Comparison of ENCODE assay signal across 12 mouse cellular contexts in genomic region chr7:80499190-80499962, GRCm38 (mm10). TPM values are rescaled to one million over a fixed set of nuclear protein-coding genes. Genes with fewer than 3 reads are reported as not detected.
DNase-seq lines count a peak whose midpoint lies in the region; ATAC-seq and TF ChIP-seq lines count a peak whose summit lies in the region.
"Had no signal": no experiment of that assay in that cellular context is flagged by ENCODE, and none has a peak within 500 bp of the region (broad histone marks: within the 10 kb centered on the region; RNA-seq: fewer than 3 reads in every experiment).

No protein-coding gene starts in this region.

- peaks cover 27% of the 10 kb centered on the region for H3K4me1 ChIP-seq in heart, embryonic 15.5 days (replicated peaks)
- no peaks in the 10 kb centered on the region for H3K4me1 ChIP-seq in ES-E14 (ENCODE audit: control insufficient read depth in 2 of 2, insufficient read depth in 2 of 2, low read length in 2 of 2, poor library complexity in 1 of 2)
- no peaks in the 10 kb centered on the region for H3K4me1 ChIP-seq in kidney, embryonic 14.5 days (ENCODE audit: control insufficient read depth, insufficient read depth, low read length)
- no peaks in the 10 kb centered on the region for H3K4me1 ChIP-seq in intestine, embryonic 15.5 days (replicated peaks)
- H3K4me1 ChIP-seq: embryonic facial prominence, embryonic 13.5 days had no signal

- H3K27me3 ChIP-seq in heart, embryonic 15.5 days, result no peaks in the 10 kb centered on the region
- H3K27me3 ChIP-seq in kidney, embryonic 14.5 days (ENCODE audit: control insufficient read depth, insufficient read depth, low read length), result no peaks in the 10 kb centered on the region
- no peaks in the 10 kb centered on the region for H3K27me3 ChIP-seq in intestine, embryonic 15.5 days (replicated peaks)
- H3K27me3 ChIP-seq: embryonic facial prominence, embryonic 13.5 days had no signal

- no peaks in the 10 kb centered on the region for H3K9me3 ChIP-seq in heart, embryonic 15.5 days (replicated peaks)
- H3K9me3 ChIP-seq in ES-E14 (ENCODE audit: control insufficient read depth, insufficient read depth, low read depth, low read length), result no peaks in the 10 kb centered on the region
- no peaks in the 10 kb centered on the region for H3K9me3 ChIP-seq in kidney, embryonic 14.5 days (ENCODE audit: control insufficient read depth, low read length)
- H3K9me3 ChIP-seq in intestine, embryonic 15.5 days, result no peaks in the 10 kb centered on the region
- H3K9me3 ChIP-seq: embryonic facial prominence, embryonic 13.5 days had no signal

- peak overlapping the region; percentile 12; the same call in 1 of the 2 replicates for H3K27ac ChIP-seq in heart, embryonic 15.5 days
- no peak overlapping the region for H3K27ac ChIP-seq in ES-E14 (ENCODE audit: insufficient read depth, low read depth, low read length, poor library complexity, severe bottlenecking)
- no peak overlapping the region for H3K27ac ChIP-seq in kidney, embryonic 14.5 days (ENCODE audit: low read depth, low read length)
- H3K27ac ChIP-seq in intestine, embryonic 15.5 days, result no peak overlapping the region
- H3K27ac ChIP-seq: embryonic facial prominence, embryonic 13.5 days had no signal

- H3K4me2 ChIP-seq in heart, embryonic 15.5 days, result no peak overlapping the region
- no peak overlapping the region for H3K4me2 ChIP-seq in kidney, embryonic 14.5 days (replicated peaks; ENCODE audit: low read depth, low read length)
- H3K4me2 ChIP-seq in intestine, embryonic 15.5 days (replicated peaks), result no peak overlapping the region
- H3K4me2 ChIP-seq: embryonic facial prominence, embryonic 13.5 days; heart, embryonic 11.5 days had no signal

- in situ Hi-C loops in ES-E14 (cut with MboI; ENCODE audit: low sequenced_read_pairs in 2 of 2, unreplicated experiment in 2 of 2), result no loop called here

- DNase-seq in heart, adult 18-20 months, result no peak
- DNase-seq in ES-E14 (ENCODE audit: low read depth, low spot score), result peak; percentile 42
- DNase-seq in brain, adult 2 months (ENCODE audit: low read depth, low spot score), result peak; percentile 30
- no peak for DNase-seq in layer of hippocampus, adult 18-20 months (ENCODE audit: low spot score in 2 of 2)
- DNase-seq: cerebellum, adult 8-10 months had no signal

- 62% methylated on average over 9 of the region's 9 CpGs for WGBS in heart, embryonic 15.5 days
- WGBS in kidney, embryonic 14.5 days, result 91% methylated on average over 9 of the region's 9 CpGs
- WGBS in intestine, embryonic 15.5 days, result 85% methylated on average over 9 of the region's 9 CpGs

- no peak for ATAC-seq in heart, embryonic 15.5 days (replicated peaks; ENCODE audit: insufficient number of reproducible peaks, insufficient read depth, low FRiP score, low read depth)
- ATAC-seq in megakaryocyte progenitor cell, adult 5-6 weeks (replicated peaks; ENCODE audit: poor library complexity), result peak; percentile 44
- ATAC-seq in kidney, embryonic 14.5 days (ENCODE audit: low FRiP score, low TSS enrichment), result no peak
- no peak for ATAC-seq in intestine, embryonic 15.5 days
- ATAC-seq: inflammation-experienced regulatory T-cells, adult 6 months had no signal

- H3K9ac ChIP-seq in heart, embryonic 15.5 days, result no peak overlapping the region
- no peak overlapping the region for H3K9ac ChIP-seq in ES-E14 (ENCODE audit: insufficient read depth, low read depth, low read length, poor library complexity, severe bottlenecking)
- no peak overlapping the region for H3K9ac ChIP-seq in kidney, embryonic 14.5 days (ENCODE audit: low read depth, low read length)
- no peak overlapping the region for H3K9ac ChIP-seq in intestine, embryonic 15.5 days
- H3K9ac ChIP-seq: embryonic facial prominence, embryonic 13.5 days had no signal

- peaks cover 15% of the 10 kb centered on the region for H3K36me3 ChIP-seq in heart, embryonic 15.5 days
- peaks cover 25% of the 10 kb centered on the region for H3K36me3 ChIP-seq in ES-E14 (ENCODE audit: control insufficient read depth, insufficient read depth, low read length, poor library complexity, severe bottlenecking)
- H3K36me3 ChIP-seq in kidney, embryonic 14.5 days (ENCODE audit: control insufficient read depth, insufficient read depth, low read length), result peaks cover 63% of the 10 kb centered on the region
- H3K36me3 ChIP-seq in intestine, embryonic 15.5 days, result peaks cover 9% of the 10 kb centered on the region; the same call in 1 of the 2 replicates

- no peak overlapping the region for H3K4me3 ChIP-seq in heart, embryonic 15.5 days
- no peak overlapping the region for H3K4me3 ChIP-seq in ES-E14 (ENCODE audit: insufficient read depth in 1 of 2, low read depth in 1 of 2, low read length in 2 of 2, poor library complexity in 1 of 2, severe bottlenecking in 1 of 2)
- no peak overlapping the region for H3K4me3 ChIP-seq in kidney, embryonic 14.5 days (ENCODE audit: low read length)
- H3K4me3 ChIP-seq in intestine, embryonic 15.5 days (replicated peaks), result no peak overlapping the region
- H3K4me3 ChIP-seq: embryonic facial prominence, embryonic 13.5 days had no signal

TF ChIP-seq in ES-E14, 5 proteins besides CTCF, POLR2A, EP300 and RAD21:
- no peak for TF ChIP-seq ZC3H11A (IDR thresholded peaks at IDR 0.05; ENCODE audit: borderline replicate concordance, low read depth, low read length)
- TF ChIP-seq CHD2 (IDR thresholded peaks at IDR 0.05; ENCODE audit: low read depth, low read length), result no peak
- no peak for TF ChIP-seq MAFK (IDR thresholded peaks at IDR 0.05; ENCODE audit: insufficient read depth, low read depth, low read length)
- TF ChIP-seq ZNF384 (IDR thresholded peaks at IDR 0.05; ENCODE audit: low read depth, low read length), result no peak
- no peak for TF ChIP-seq HCFC1 (IDR thresholded peaks at IDR 0.05; ENCODE audit: borderline replicate concordance, insufficient read depth, low read length)

RNA-seq across cellular contexts. Expression of gene Blm, which starts 35.5 kb away (rescaled TPM):
- 13.0 and 15.3 TPM in 2 replicates for polyA plus RNA-seq in heart, embryonic 15.5 days (2015; fragmentation: Nextera tagmentation; extraction: Ambion mirVana)
- total RNA-seq in heart, adult 18-20 months (2021), result 1 to 10 TPM in 1 of 2 experiments, under 1 TPM in 1; 0.94 to 1.3 TPM
- 29.9 and 34.2 TPM in 2 replicates for total RNA-seq in ES-E14 (2012; rRNA removed)
- total RNA-seq in megakaryocyte progenitor cell, adult 5-6 weeks (2015), result 60.4 and 76.5 TPM in 2 replicates
- 36.9 and 56.7 TPM in 2 replicates for total RNA-seq in megakaryocyte progenitor cell, adult 5-6 weeks (2017)
- polyA plus RNA-seq in kidney, embryonic 14.5 days (2014; fragmentation: Nextera tagmentation; extraction: Ambion mirVana), result 24.1 and 34.5 TPM in 2 replicates
- 16.8 and 17.4 TPM in 2 replicates for polyA plus RNA-seq in intestine, embryonic 15.5 days (2015; fragmentation: Nextera tagmentation; extraction: Ambion mirVana)
- 1 to 10 TPM; 3.0 to 3.2 TPM for total RNA-seq in layer of hippocampus, adult 18-20 months (2021)

Comparison
In these comparisons a context has a peak if more than half of its experiments do, and no peak if none do; other contexts are left out.
1. DNase-seq: peak in ES-E14 (single experiment) and brain, adult 2 months (single experiment); none in heart, adult 18-20 months (0 of 2) and layer of hippocampus, adult 18-20 months (0 of 2).